Mouse (Mus musculus): ENCODE results near the gene Dennd4a.

- TF ChIP-seq CTCF (IDR thresholded peaks at IDR 0.05; ENCODE audit: insufficient read depth, low read depth, low read length) (no peak), POLR2A (IDR thresholded peaks at IDR 0.05; ENCODE audit: insufficient read depth, low read depth, low read length) (no peak)
Measured at GRCm38 (mm10) chr9:64896605-64897004, 85.5 kb downstream of the Dennd4a start.
